Mouse (Mus musculus) adipocyte (in vitro differentiated cells): Measurements from ENCODE around the gene Acaa1a.

ENCODE experiments used
- DNase-seq: peaks from one replicate; pipeline ENCODE4 v3.0.0-alpha.2; 2016; ENCODE audit warnings: low spot score

The Acaa1a gene

DNA sequence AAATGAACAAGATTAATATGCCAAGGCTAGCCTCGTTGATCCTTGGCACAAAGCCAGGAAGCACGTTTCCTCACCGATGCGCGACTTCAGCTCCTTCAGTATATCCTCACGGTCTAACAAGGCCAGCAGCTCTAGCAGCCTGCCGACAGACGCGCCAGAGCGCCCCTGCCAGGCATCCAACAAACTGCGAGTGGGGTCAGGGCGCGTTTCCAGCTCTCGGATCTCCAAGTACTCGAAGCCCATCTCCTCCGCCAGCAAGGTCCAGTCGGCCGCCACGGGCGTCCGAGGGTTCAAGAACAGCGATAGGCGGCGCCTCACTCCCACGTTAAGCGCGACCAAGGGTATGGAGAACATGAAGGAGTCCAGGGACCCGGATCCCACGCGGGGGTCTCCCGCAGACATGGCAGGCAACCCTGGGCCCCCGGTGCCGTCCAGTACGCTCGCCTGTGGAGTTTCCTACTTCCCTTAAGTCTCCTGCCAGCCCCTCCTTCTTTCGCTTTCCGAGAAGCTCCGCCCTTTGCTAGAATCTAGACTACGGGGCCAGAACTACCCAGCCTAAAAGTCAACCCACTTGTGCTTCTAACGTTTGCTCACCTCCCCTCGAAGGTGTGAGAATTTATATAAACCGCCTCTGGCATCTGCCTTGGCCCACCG, at the start of gene Acaa1a:
Acaa1a (plus strand) TSS at position 119 of the 654 bp plus-strand sequence.
- DNase-seq = peak; percentile 88

GRCm38 (mm10) chr9:119290791-119291190, 48.7 kb upstream of the Acaa1a start:
- DNase-seq = no peak

DNA sequence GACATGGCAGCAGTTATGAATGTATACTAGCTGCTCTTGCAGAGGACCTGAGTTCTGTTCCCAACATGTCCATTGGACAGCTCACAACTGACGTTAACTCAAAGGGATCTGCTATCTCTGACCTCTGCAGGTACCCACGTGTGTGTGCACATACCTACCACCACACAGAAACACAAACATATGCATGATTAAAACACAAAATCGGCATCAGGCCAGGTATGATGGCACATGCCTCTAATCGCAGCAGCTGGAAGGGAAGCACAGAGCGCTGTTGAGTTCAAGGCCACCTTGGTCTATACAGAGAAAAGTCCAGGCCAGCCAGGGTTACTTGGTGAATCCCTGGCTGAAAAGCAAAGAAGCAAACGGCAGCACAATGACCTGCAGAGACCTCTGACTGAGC, 41.8 kb upstream of the Acaa1a start:
- no peak for DNase-seq

- no peak for DNase-seq
These were observed 40.9 kb upstream of the Acaa1a start for GRCm38 (mm10) chr9:119298563-119298962.

- DNase-seq = no peak
These were observed 33.6 kb upstream of the Acaa1a start for GRCm38 (mm10) chr9:119305863-119306262.

- no peak for DNase-seq
These were observed 30.4 kb upstream of the Acaa1a start for GRCm38 (mm10) chr9:119309067-119309466.

GRCm38 (mm10) chr9:119313096-119313495, 26.4 kb upstream of the Acaa1a start:
- no peak for DNase-seq

DNA sequence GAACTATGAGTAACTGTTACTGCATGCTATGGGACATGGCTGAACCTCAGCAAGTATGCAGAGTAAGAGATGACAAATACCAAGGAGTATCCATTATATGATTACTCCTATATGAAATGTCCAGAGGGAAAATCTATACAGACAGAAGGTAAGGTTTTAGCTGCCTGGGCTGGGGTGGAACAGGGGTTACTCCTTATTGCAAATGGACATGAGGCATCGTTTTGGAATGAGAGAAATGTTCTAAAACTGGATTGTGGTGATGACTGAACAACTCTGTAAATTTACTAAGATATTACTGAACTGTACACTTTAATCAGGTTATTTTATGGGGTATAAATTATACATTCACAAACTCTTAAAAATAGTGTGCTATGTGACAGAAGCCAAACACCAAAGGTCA, 20.6 kb upstream of the Acaa1a start:
- no peak for DNase-seq

DNA sequence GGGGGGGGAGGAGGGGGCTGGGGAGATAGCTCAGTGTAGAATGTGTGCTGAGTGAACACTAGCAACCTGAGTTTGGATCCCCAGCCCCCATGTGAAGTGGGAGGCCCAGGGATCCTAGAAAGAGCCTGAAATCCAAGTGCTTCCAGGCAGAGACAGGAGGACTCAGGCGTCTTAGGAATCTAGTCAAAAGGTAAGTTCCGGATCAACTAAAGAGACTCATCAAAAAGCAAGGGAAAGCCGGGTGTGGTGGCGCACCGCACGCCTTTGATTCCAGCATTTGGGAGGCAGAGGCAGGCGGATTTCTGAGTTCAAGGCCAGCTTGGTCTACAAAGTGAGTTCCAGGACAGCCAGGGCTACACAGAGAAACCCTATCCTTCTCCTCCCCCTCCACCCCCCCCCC, 19.0 kb upstream of the Acaa1a start:
- DNase-seq = no peak

- no peak for DNase-seq
These were observed 18.5 kb upstream of the Acaa1a start for GRCm38 (mm10) chr9:119320946-119321345.

- DNase-seq = peak; percentile 42
These were observed 17.9 kb upstream of the Acaa1a start for GRCm38 (mm10) chr9:119321392-119322229.

GRCm38 (mm10) chr9:119322289-119323259, 16.9 kb upstream of the Acaa1a start, which contains the start of gene Oxsr1:
Gene Oxsr1 (minus strand): TSS chr9:119322427.
- DNase-seq = peak; percentile 100

- DNase-seq = no peak
These were observed 16.2 kb upstream of the Acaa1a start for GRCm38 (mm10) chr9:119323260-119323645.

GRCm38 (mm10) chr9:119324130-119324529, 15.3 kb upstream of the Acaa1a start:
- no peak for DNase-seq

GRCm38 (mm10) chr9:119328488-119328887, 11.0 kb upstream of the Acaa1a start:
- peak; percentile 58 for DNase-seq

DNA sequence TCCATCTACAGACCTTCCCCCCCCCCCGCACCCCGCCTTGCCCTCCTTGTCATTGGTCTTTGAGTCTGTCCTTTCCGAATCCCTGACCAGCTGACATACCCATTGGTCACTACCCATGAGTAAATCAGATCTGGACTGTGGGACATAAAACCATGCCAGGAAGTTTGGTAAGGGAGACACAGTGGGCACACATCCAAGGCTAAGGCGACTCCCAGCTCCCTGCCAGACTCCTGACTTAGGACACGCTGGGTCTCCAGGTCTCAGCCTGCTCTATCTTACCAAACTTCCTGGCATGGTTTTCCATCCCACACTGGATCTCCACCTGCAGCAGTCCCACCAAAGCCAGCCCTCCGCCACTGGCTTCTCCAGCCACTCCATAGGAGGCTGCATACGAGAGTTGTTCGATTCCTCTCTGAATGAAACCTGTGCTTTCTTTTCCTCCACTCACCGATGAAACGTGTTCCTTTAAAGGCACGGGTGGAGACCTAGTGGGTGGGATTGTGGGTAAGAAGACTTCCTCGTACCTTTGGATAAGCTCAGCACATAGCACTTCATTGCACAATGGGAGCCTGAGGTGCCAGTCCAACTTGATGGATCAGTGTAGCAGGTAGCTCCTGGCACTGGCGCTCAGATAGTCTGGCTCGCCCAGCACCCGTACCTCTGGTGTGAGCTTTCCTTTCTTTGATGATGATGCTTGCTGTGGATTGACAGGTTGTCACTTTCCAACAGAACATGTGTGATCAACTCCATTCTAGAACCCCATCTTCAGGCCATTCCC, 9.1 kb upstream of the Acaa1a start:
- DNase-seq = peak; percentile 90

- no peak for DNase-seq
These were observed 5.2 kb upstream of the Acaa1a start for GRCm38 (mm10) chr9:119334324-119334723.

DNA sequence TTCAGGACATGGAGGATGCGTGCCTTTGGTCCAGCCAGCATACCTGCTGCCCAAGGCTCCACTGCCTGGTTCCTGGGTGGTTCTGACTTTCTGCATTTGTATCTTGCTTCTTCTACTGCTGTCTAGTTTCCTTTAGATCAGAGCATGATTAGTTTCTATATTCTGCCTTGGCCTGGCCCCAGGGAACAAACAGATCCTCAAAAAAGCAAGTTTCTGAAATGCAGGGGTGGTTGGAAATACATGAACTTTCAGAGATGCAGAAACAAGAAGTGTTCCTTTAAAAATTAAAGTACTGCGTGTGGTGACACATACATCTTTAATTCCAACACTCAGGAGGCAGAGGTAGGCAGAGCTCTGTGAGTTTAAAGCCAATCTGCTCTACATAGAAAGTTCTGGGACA, 4.6 kb upstream of the Acaa1a start:
- no peak for DNase-seq

GRCm38 (mm10) chr9:119335571-119335970, 3.9 kb upstream of the Acaa1a start:
- DNase-seq = no peak

- DNase-seq = no peak
These were observed 1.6 kb upstream of the Acaa1a start for GRCm38 (mm10) chr9:119337842-119338241.

- DNase-seq = no peak
These were observed 1.1 kb upstream of the Acaa1a start for GRCm38 (mm10) chr9:119338350-119338749.
